ENCODE assay signal across 9 mouse cellular contexts in the genomic region with DNA sequence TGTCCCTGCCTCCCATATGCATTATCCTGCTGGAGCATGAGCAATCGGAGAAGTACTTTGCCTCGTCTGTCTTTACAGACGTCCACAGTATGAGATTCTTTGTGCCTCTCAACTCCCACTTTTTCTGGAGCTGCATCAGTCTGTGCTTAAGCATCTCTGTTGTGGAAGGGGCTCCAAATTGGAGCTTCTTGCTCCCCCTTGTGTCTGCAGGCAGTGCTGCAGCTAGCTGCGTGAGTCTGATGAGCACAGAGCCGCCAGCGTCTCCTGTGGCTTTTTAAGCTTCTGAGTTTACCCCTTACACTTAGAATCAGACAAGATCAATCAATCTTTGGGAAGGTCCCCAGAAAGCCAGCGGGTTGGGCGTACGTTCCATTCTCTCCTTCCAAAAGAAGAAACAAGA. TPM values are rescaled to one million over a fixed set of nuclear protein-coding genes. Genes with fewer than 3 reads are reported as not detected.
DNase-seq lines count a peak whose midpoint lies in the region; ATAC-seq and TF ChIP-seq lines count a peak whose summit lies in the region.
"Had no signal": no experiment of that assay in that cellular context is flagged by ENCODE, and none has a peak within 500 bp of the region (broad histone marks: within the 10 kb centered on the region; RNA-seq: fewer than 3 reads in every experiment).

No protein-coding gene starts in this region.

- H3K79me2 ChIP-seq in CH12.LX (replicated peaks; ENCODE audit: control insufficient read depth, extremely low read depth, insufficient read depth, poor library complexity, severe bottlenecking): no peaks in the 10 kb centered on the region

- H3K4me1 ChIP-seq in CH12.LX (ENCODE audit: control insufficient read depth in 1 of 2, insufficient read depth in 2 of 2): peaks cover 0 to 8% of the 10 kb centered on the region in 2 experiments; a peak in 3 of 4 replicates
- no peaks in the 10 kb centered on the region for H3K4me1 ChIP-seq in stomach, postnatal 0 days (replicated peaks; ENCODE audit: control insufficient read depth, insufficient read depth)
- H3K4me1 ChIP-seq: midbrain, embryonic 12.5 days had no signal

- DNase-seq in gastrocnemius, adult 18-20 months (ENCODE audit: low spot score): peak; percentile 19
- DNase-seq in gastrocnemius, adult 8-10 months (ENCODE audit: low spot score in 2 of 2): no peak
- peak; percentile 75 for DNase-seq in CH12.LX (ENCODE audit: extremely low read depth)
- peak; percentile 72 for DNase-seq in brain, adult 2 months (ENCODE audit: low read depth, low spot score)
- peak; percentile 13 for DNase-seq in heart, adult 8-10 months (ENCODE audit: low spot score)
- DNase-seq in layer of hippocampus, postnatal 36 days: peak; percentile 52 to 61
- DNase-seq in stomach, postnatal 0 days (ENCODE audit: low spot score): peak; percentile 77

- dilution Hi-C loops in CH12.LX (cut with MboI; ENCODE audit: extremely low pct_ligation_motif_present, extremely low pct_unique_long_range_greater_than_20kb, low sequenced_read_pairs): no loop called here

- peak; percentile 81 to 97 for TF ChIP-seq CTCF in CH12.LX (conservative IDR thresholded peaks at IDR 0.05 in 1 of 2, IDR thresholded peaks at IDR 0.05 in 1 of 2; ENCODE audit: low read depth in 2 of 2, low read length in 2 of 2)
- TF ChIP-seq CTCF in stomach, postnatal 0 days (IDR thresholded peaks at IDR 0.05; ENCODE audit: low read depth): peak; percentile 85

- no peak overlapping the region for H3K4me3 ChIP-seq in CH12.LX (replicated peaks in 1 of 3; ENCODE audit: low read depth in 2 of 3, low read length in 2 of 3, poor library complexity in 1 of 3)
- H3K4me3 ChIP-seq in stomach, postnatal 0 days (ENCODE audit: low read depth, low read length): no peak overlapping the region
- H3K4me3 ChIP-seq: midbrain, embryonic 12.5 days had no signal

- no peaks in the 10 kb centered on the region for H3K36me3 ChIP-seq in CH12.LX (replicated peaks in 1 of 2; ENCODE audit: control insufficient read depth in 1 of 2, insufficient read depth in 1 of 2, low read length in 1 of 2)
- no peaks in the 10 kb centered on the region for H3K36me3 ChIP-seq in stomach, postnatal 0 days (ENCODE audit: control insufficient read depth, insufficient read depth, low read length)
- H3K36me3 ChIP-seq: midbrain, embryonic 12.5 days had no signal

- no peaks in the 10 kb centered on the region for H3K27me3 ChIP-seq in CH12.LX (replicated peaks)
- H3K27me3 ChIP-seq in stomach, postnatal 0 days (ENCODE audit: control insufficient read depth, insufficient read depth, low read length): no peaks in the 10 kb centered on the region
- H3K27me3 ChIP-seq: midbrain, embryonic 12.5 days had no signal

- H3K27ac ChIP-seq in CH12.LX (ENCODE audit: insufficient read depth, low read depth): no peak overlapping the region
- H3K27ac ChIP-seq in stomach, postnatal 0 days (replicated peaks): no peak overlapping the region
- H3K27ac ChIP-seq: midbrain, embryonic 12.5 days had no signal

- ATAC-seq in megakaryocyte-erythroid progenitor cell, adult 5-6 weeks (replicated peaks; ENCODE audit: low FRiP score, low TSS enrichment, poor library complexity, severe bottlenecking): peak; percentile 82
- peak; percentile 57; the same call in 1 of the 2 replicates for ATAC-seq in stomach, postnatal 0 days (ENCODE audit: low FRiP score, low TSS enrichment)

- no peak overlapping the region for H3K9ac ChIP-seq in CH12.LX (ENCODE audit: insufficient read depth, low read depth)
- H3K9ac ChIP-seq in stomach, postnatal 0 days (ENCODE audit: low read length): no peak overlapping the region
- H3K9ac ChIP-seq: midbrain, embryonic 12.5 days had no signal

- H3K9me3 ChIP-seq in CH12.LX (replicated peaks; ENCODE audit: low read length): no peaks in the 10 kb centered on the region
- no peaks in the 10 kb centered on the region for H3K9me3 ChIP-seq in stomach, postnatal 0 days (ENCODE audit: control insufficient read depth, low read length)
- H3K9me3 ChIP-seq: midbrain, embryonic 12.5 days had no signal

- in situ Hi-C loops in CH12.LX (cut with MboI; ENCODE audit: low pct_ligation_motif_present, low pct_unique_long_range_greater_than_20kb, low sequenced_read_pairs): no loop called here

- H3K4me2 ChIP-seq in CH12.LX (ENCODE audit: insufficient read depth, low read depth, poor library complexity, severe bottlenecking): peak overlapping the region; percentile 16; the same call in 1 of the 2 replicates
- no peak overlapping the region for H3K4me2 ChIP-seq in stomach, postnatal 0 days (replicated peaks; ENCODE audit: low read depth)
- H3K4me2 ChIP-seq: midbrain, embryonic 12.5 days had no signal

- TF ChIP-seq EP300 in CH12.LX (IDR thresholded peaks at IDR 0.05; ENCODE audit: low read length): no peak
- TF ChIP-seq EP300 in stomach, postnatal 0 days (optimal IDR thresholded peaks at IDR 0.05): no peak

- 18% methylated on average over 9 of the region's 9 CpGs for WGBS in stomach, postnatal 0 days

- peak; percentile 87 for TF ChIP-seq RAD21 in CH12.LX (IDR thresholded peaks at IDR 0.05; ENCODE audit: low read depth, low read length)

- TF ChIP-seq POLR2A in CH12.LX (IDR thresholded peaks at IDR 0.05; ENCODE audit: low read depth, low read length): no peak

TF ChIP-seq in CH12.LX, 34 proteins besides CTCF, POLR2A, EP300 and RAD21:
- TF ChIP-seq MEF2A (IDR thresholded peaks at IDR 0.05; ENCODE audit: borderline replicate concordance, low read depth, low read length): no peak
- TF ChIP-seq CHD1 (IDR thresholded peaks at IDR 0.05; ENCODE audit: low read depth, low read length): no peak
- no peak for TF ChIP-seq MAFK (IDR thresholded peaks at IDR 0.05; ENCODE audit: insufficient replicate concordance, low read length)
- TF ChIP-seq JUN (IDR thresholded peaks at IDR 0.05; ENCODE audit: insufficient read depth, low read depth, low read length): no peak
- TF ChIP-seq SMC3 (IDR thresholded peaks at IDR 0.05; ENCODE audit: low read depth, low read length): peak; percentile 98
- TF ChIP-seq BHLHE40 (IDR thresholded peaks at IDR 0.05; ENCODE audit: low read depth, low read length): no peak
- TF ChIP-seq HCFC1 (IDR thresholded peaks at IDR 0.05; ENCODE audit: low read depth, low read length): no peak
- no peak for TF ChIP-seq ELF1 (IDR thresholded peaks at IDR 0.05; ENCODE audit: low read depth, low read length)
- TF ChIP-seq ZKSCAN1 (IDR thresholded peaks at IDR 0.05; ENCODE audit: borderline replicate concordance, low read depth, low read length): no peak
- peak; percentile 26; the same call in 1 of the 2 replicates for TF ChIP-seq NRF1 (IDR thresholded peaks at IDR 0.05; ENCODE audit: low read depth, low read length)
- 0 out of 2 replicates have a peak, but pooled peaks have one; percentile 23 for TF ChIP-seq MAX (IDR thresholded peaks at IDR 0.05; ENCODE audit: low read length)
- TF ChIP-seq MYC (IDR thresholded peaks at IDR 0.05; ENCODE audit: low read depth, low read length): no peak
- peak; percentile 69 for TF ChIP-seq ZC3H11A (IDR thresholded peaks at IDR 0.05; ENCODE audit: low read depth, low read length)
- no peak for TF ChIP-seq USF2 (conservative IDR thresholded peaks at IDR 0.05; ENCODE audit: low read depth, low read length)
- no peak for TF ChIP-seq USF1 (IDR thresholded peaks at IDR 0.05; ENCODE audit: low read depth, low read length)
- no peak for TF ChIP-seq CHD2 (IDR thresholded peaks at IDR 0.05; ENCODE audit: low read length)
- TF ChIP-seq IRF4 (IDR thresholded peaks at IDR 0.05; ENCODE audit: low read depth, low read length): no peak

RNA-seq across cellular contexts. Expression of a gene that starts 10.2 kb away (rescaled TPM):
- not detected for total RNA-seq in gastrocnemius, adult 18-20 months (2021)
- not detected for total RNA-seq in gastrocnemius, adult 8-10 months (2022)
- total RNA-seq in CH12.LX (2012; rRNA removed) (not detected in 2 replicates), CH12.LX (2014; rRNA removed) (not detected in 2 replicates)
- not detected in 2 replicates for polyA plus RNA-seq in CH12.LX (2012; ENCODE audit: insufficient read length, low read depth)
- total RNA-seq in heart, adult 8-10 months (2022): not detected
- under 1 TPM in 1 of 2 experiments, not detected in 1; 0.60 TPM for total RNA-seq in layer of hippocampus, postnatal 36 days (2021)
- not detected in 2 replicates for total RNA-seq in megakaryocyte-erythroid progenitor cell, adult 5-6 weeks (2014; fragmentation: Nextera tagmentation)
- total RNA-seq in megakaryocyte-erythroid progenitor cell, adult 5-6 weeks (2017): 0.42 and 0.66 TPM in 2 replicates
- 0.11 and 0.51 TPM in 2 replicates for polyA plus RNA-seq in stomach, postnatal 0 days (2015; fragmentation: Nextera tagmentation; extraction: Ambion mirVana)
- polyA plus RNA-seq: midbrain, embryonic 12.5 days had no signal

Comparison
In these comparisons a context has a peak if more than half of its experiments do, and no peak if none do; other contexts are left out.
1. DNase-seq: peak in gastrocnemius, adult 18-20 months (single experiment), CH12.LX (single experiment), brain, adult 2 months (single experiment), heart, adult 8-10 months (single experiment), layer of hippocampus, postnatal 36 days (2 of 2) and stomach, postnatal 0 days (single experiment); none in gastrocnemius, adult 8-10 months (0 of 2).